Mouse (Mus musculus) testis, postnatal 10 days (tissue): ENCODE measurements at regions not wholly inside any gene's neighbourhood (a gene's known extent, or its start where the extent isn't known, plus 50 kb on each side); places are given as distances from the start of the nearest gene placed in this dataset.

ENCODE experiments used
- DNase-seq: peaks from one replicate; pipeline ENCODE4 v3.0.0; 2021; ENCODE audit warnings: low spot score

DNA sequence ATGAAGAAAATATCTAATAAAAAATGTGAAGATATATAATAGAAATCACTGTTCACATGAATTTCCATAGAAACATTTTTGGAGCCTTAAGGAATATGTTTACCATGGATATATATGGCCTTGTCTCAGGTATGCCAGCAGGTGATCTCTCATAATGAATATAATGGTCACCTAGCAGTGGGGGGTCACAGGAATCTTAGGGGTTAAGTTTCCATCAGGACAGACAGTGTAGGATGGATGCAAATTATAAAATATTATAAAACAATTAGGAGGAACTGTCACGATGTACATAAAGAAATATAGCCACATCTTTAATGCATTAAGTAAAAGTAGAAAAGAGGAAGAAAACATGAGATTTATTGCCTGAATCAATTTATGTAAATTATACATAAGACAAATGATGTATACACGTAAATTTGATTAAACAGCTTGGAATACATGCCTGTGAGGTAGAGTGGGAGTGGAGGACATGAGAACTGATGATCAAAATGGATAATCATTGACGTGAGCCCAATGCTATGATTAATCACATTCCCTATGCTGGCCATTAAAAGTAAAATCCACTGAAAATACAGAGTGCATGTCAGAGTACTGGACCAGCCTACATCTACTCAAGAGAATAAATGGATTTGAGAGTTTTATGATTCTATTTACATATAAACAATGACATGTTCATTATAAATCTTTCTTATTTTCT, 693.0 kb upstream of the Gpc5 start:
- no peak for DNase-seq

DNA sequence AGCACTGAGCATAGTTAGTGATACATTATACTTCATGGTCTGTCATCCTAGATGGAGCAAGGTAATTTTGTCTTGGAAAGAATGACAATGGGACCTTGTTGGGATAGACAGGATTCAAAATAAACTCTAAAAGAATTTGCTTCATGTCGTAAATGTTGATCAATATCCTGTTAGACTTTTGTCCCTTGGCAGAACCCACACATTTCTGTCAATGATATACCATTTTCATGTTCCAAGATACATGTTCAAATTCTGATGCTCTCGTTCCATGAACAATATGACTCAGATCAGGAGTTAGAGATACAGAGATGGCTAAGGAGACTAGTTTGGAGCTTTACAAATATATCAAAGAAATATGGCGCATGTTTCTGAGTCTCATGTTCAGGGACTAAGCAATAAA, 673.2 kb upstream of the Gpc5 start:
- no peak for DNase-seq

DNA sequence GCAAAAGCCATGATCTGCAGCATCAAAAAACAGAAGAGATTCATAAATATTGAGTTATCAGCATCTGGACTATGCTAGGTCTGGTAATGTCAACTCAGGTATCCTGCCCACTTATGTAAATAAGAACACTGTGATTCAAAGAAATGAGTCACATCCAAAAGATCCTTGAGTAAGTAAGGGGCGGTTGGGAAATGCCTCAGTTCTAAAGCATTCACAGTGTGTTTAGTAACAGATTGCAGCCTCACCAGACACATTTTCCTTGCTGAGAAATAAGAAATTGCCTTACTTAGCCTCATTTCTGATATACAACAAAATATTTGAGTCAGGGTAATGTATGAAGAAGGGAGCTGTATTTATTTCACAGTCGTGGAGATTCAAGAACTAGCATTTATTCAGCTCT, 666.5 kb upstream of the Gpc5 start:
- no peak for DNase-seq
